Mouse (Mus musculus) heart, embryonic 14.5 days (tissue): ENCODE results near the gene Acss2. TPM values are rescaled to one million over a fixed set of nuclear protein-coding genes. Genes with fewer than 3 reads are reported as not detected.
A peak's percentile ranks its signal among the peaks of the same experiment; 100 is the strongest.

Source experiments
- ATAC-seq: fragments of 200-750 bp; cut with Nextera tagmentation; 2 replicates; pipeline ENCODE4 v1.8.0; 2017; ENCODE audit warnings: low read depth, moderate TSS enrichment; ENCODE audit not compliant: insufficient number of reproducible peaks, insufficient read depth, low FRiP score
- H3K27ac ChIP-seq, 2 experiments: fragments of 200-500 bp in 1 of 2; fragments of 300-500 bp in 1 of 2; sonication (generic) in 1 of 2; replicated peaks in 1 of 2; 2 replicates each; pipeline ENCODE4 v1.5.1; 2012 to 2014; ENCODE audit warnings: low read depth in 2 of 2, low read length in 2 of 2, control low read depth in 1 of 2, mild to moderate bottlenecking in 1 of 2, mixed read lengths in 1 of 2; ENCODE audit not compliant: control insufficient read depth in 1 of 2, insufficient read depth in 1 of 2
- H3K27me3 ChIP-seq: fragments of 300-500 bp; sonication (generic); 2 replicates; pipeline ENCODE4 v1.6.1; 2014; ENCODE audit warnings: mild to moderate bottlenecking, low read length, control low read depth; ENCODE audit not compliant: control insufficient read depth, insufficient read depth
- H3K36me3 ChIP-seq: fragments of 300-500 bp; sonication (generic); 2 replicates; pipeline ENCODE4 v1.6.1; 2014; ENCODE audit warnings: mild to moderate bottlenecking, control low read depth, low read length, mixed read lengths; ENCODE audit not compliant: control insufficient read depth, insufficient read depth
- H3K4me1 ChIP-seq, 2 experiments: fragments of 200-500 bp in 1 of 2; fragments of 300-500 bp in 1 of 2; sonication (generic) in 1 of 2; 2 replicates each; pipeline ENCODE4 v1.6.1; 2012 to 2014; ENCODE audit warnings: low read length in 2 of 2, control low read depth in 1 of 2, mixed read lengths in 1 of 2; ENCODE audit not compliant: control insufficient read depth in 2 of 2, insufficient read depth in 2 of 2
- H3K4me2 ChIP-seq: fragments of 300-500 bp; sonication (generic); 2 replicates; pipeline ENCODE4 v1.6.1; 2014; ENCODE audit warnings: mild to moderate bottlenecking, low read length
- H3K4me3 ChIP-seq, 2 experiments: fragments of 200-500 bp in 1 of 2; fragments of 300-500 bp in 1 of 2; sonication (generic) in 1 of 2; 2 replicates each; pipeline ENCODE4 v1.5.1; 2012 to 2014; ENCODE audit warnings: low read length in 2 of 2, mild to moderate bottlenecking in 2 of 2, control low read depth in 1 of 2, low read depth in 1 of 2, moderate library complexity in 1 of 2; ENCODE audit not compliant: control insufficient read depth in 1 of 2, insufficient read depth in 1 of 2
- H3K9ac ChIP-seq: fragments of 300-500 bp; sonication (generic); 2 replicates; pipeline ENCODE4 v1.6.1; 2014; ENCODE audit warnings: mild to moderate bottlenecking, low read length
- H3K9me3 ChIP-seq: fragments of 300-500 bp; sonication (generic); 2 replicates; pipeline ENCODE4 v1.6.1; 2016; ENCODE audit warnings: low read length, control low read depth; ENCODE audit not compliant: control insufficient read depth
- WGBS: fragments of 180-500 bp; shearing (Covaris S2); extraction: QIAGEN DNeasy Blood & Tissue Kit; methylation state at CpG from one replicate; pipeline ENCODE4 v1.1.7; 2014; 5-methylcytosine and 5-hydroxymethylcytosine counted together
- polyA plus RNA-seq: library from polyadenylated mRNA; unstranded; fragments of >200 nt; fragmentation: Nextera tagmentation; extraction: Ambion mirVana; gene quantifications from 2 replicates; pipeline ENCODE4 v1.2.1, GENCODE M21; 2014

Gene Acss2
- polyA plus RNA-seq, 1 experiment from 2014 or later = 19.8 TPM

DNA sequence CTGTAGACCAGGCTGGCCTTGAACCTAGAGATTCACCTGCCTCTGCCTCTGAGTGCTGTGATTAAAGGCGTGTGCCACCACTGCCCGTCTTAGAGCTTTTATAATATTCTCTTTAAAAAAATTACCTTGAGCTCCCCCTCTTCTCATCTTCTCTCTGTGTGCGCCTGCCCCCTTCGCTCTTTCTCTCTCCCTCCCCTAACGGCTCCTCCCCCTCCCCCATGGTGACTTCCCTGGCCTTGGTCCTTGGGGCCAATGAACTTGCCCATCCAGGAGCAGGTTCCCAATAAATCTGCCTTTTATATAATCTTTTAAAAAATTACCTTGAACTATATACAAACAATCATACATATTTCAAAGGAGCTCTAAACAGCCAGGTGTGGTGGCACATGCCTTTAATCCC, 65.2 kb downstream of the Acss2 start:
- Histone ChIP-seq H3K4me1 (no peaks in the 10 kb centered on the region), H3K4me3 (no peak overlapping the region), H3K9ac (no peak overlapping the region), H3K9me3 (no peaks in the 10 kb centered on the region), H3K27me3 (no peaks in the 10 kb centered on the region), H3K36me3 (peaks cover 6% of the 10 kb centered on the region), H3K4me2 (no peak overlapping the region), H3K27ac (no peak overlapping the region)
- WGBS = 77% methylated on average over 5 of the region's 5 CpGs
- ATAC-seq = no peak

DNA sequence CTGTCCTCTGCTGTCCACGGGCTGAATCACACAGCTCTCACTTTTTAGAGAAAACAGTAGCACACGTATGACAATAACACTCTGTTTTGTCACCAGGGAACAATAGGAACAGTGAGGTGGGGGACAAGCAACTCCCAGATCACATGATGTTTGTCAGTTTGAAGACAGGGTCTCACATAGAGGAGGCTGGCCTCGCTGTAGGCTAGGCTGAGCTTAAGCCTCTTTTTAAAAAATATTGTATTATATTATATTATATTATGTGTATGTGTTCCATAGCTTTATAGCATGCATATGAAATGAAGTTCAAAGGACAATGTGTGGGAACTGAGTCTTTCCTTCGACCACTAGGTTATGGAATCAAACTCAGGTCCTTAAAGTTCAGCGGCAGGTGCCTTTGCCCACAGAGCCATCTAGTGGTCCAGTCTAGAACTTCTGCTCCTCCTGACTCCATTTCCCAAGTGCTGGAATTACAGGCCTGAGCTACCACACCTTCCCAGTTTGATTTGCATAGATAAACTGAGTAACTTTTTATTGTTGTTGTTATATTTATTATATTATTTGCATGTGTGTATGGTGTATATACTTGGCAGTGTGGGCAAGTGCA, 66.3 kb downstream of the Acss2 start:
- Histone ChIP-seq H3K9me3 (no peaks in the 10 kb centered on the region), H3K9ac (no peak overlapping the region), H3K4me3 (no peak overlapping the region), H3K4me2 (no peak overlapping the region), H3K27me3 (no peaks in the 10 kb centered on the region), H3K36me3 (0 out of 2 replicates have a peak, but pooled peaks cover 3% of the 10 kb centered on the region), H3K4me1 (no peaks in the 10 kb centered on the region), H3K27ac (no peak overlapping the region)
- WGBS = 42% methylated on average over 5 of the region's 5 CpGs
- ATAC-seq = no peak

DNA sequence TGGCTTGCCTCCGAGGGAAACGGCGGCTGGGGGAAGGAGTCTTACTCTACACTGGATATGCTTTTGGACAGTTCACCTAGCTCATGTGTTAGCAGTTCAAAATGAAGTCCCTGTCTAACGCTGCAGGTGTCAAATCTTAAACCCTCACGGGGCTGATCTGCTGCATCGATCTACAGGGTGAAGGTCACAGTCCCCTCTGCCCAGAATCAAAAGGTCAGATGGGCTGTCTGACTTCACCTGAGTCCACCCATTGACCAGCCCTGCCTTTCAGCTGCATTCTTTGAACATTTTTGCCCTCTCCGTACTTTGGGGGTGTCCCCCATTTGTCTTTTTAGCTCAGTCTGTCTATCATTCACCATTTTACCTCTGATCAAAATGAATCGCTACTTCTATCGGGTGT, 67.3 kb downstream of the Acss2 start:
- ATAC-seq = no peak
- 84% methylated on average over 9 of the region's 9 CpGs for WGBS

DNA sequence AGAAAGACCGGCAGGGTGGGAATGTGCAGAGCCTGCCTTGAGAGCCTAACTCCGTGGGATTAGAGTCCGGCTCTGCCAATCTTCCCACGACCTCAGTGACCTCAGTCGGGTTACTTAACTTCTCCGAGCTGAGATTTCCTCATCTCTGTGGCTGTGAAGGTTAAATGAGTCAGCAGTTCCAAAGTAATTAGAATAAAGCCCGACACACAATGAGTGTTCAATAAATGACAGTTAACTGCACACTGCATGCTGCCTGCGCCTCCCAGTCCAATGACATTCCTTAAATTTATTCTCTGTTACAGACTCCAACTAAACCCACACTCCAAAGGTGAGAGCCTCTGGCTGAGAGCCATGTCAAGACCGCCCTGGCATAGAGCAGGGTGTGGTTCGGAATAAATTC, 67.7 kb downstream of the Acss2 start:
- Histone ChIP-seq H3K9ac (no peak overlapping the region; the same call in 1 of the 2 replicates), H3K27me3 (no peaks in the 10 kb centered on the region), H3K9me3 (no peaks in the 10 kb centered on the region), H3K4me3 (no peak overlapping the region), H3K27ac (no peak overlapping the region), H3K4me2 (no peak overlapping the region), H3K4me1 (no peaks in the 10 kb centered on the region), H3K36me3 (0 out of 2 replicates have a peak, but pooled peaks cover 3% of the 10 kb centered on the region)
- WGBS = 64% methylated on average over 10 of the region's 10 CpGs
- ATAC-seq = no peak

More for the DNA sequence above, 67.3 kb downstream of the Acss2 start:
- H3K27ac ChIP-seq = no peak overlapping the region
- H3K9me3 ChIP-seq = no peaks in the 10 kb centered on the region
- H3K27me3 ChIP-seq = no peaks in the 10 kb centered on the region
- H3K36me3 ChIP-seq = 0 out of 2 replicates have a peak, but pooled peaks cover 3% of the 10 kb centered on the region
- H3K4me1 ChIP-seq = no peaks in the 10 kb centered on the region
- no peak overlapping the region for H3K4me3 ChIP-seq
- H3K4me2 ChIP-seq = no peak overlapping the region
- H3K9ac ChIP-seq = no peak overlapping the region

DNA sequence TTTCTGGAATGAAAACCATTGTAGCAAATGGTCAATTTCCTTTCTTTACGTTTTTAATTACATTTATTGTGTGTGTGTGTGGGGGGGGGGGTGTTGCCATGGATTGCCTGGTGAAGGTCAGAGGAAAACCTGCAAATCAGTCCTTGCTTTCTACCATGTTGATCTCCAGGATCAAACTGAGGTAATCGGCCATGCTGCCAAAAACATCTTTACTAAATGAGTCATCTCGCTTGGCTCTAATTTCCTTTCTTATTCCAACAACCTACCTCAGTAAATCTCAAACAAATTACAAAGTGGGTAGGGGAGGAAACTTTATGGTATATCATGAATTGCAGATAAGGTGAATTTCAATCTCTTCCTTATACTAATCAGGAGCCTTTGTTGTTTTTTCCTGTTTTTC, 70.4 kb downstream of the Acss2 start:
- Histone ChIP-seq H3K4me1 (peaks cover 2 to 10% of the 10 kb centered on the region in 2 experiments; a peak in 1 of 4 replicates), H3K27ac (no peak overlapping the region), H3K9ac (no peak overlapping the region), H3K9me3 (no peaks in the 10 kb centered on the region), H3K4me3 (no peak overlapping the region), H3K4me2 (no peak overlapping the region), H3K27me3 (no peaks in the 10 kb centered on the region), H3K36me3 (no peaks in the 10 kb centered on the region)
- no peak for ATAC-seq
- 77% methylated on average over 3 of the region's 3 CpGs for WGBS

DNA sequence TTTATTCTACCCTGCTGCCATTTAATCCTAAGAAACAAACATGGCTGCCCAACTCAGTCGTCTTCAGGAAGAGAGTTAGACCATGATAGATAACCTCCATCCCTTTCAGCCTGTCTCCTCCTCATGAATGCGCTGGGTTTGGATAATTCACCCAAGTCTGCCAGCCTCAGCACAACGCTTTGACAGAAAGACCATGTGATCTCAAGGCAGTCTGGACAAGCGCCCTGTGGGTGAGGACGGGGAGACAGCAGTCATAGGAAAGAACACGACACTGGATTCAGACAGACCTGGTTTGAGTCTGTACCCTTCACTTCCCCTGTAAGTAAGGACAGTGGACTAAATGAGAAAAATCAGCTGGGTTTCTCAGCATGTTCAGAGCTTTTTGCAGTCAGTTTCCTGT, 71.8 kb downstream of the Acss2 start:
- no peak for ATAC-seq
- H3K27me3 ChIP-seq = no peaks in the 10 kb centered on the region
- H3K9me3 ChIP-seq = no peaks in the 10 kb centered on the region
- WGBS = 72% methylated on average over 6 of the region's 6 CpGs
- no peak overlapping the region for H3K4me2 ChIP-seq
- peaks cover 2 to 10% of the 10 kb centered on the region in 2 experiments; a peak in 1 of 4 replicates for H3K4me1 ChIP-seq
- no peak overlapping the region for H3K4me3 ChIP-seq
- no peak overlapping the region for H3K9ac ChIP-seq
- H3K27ac ChIP-seq = no peak overlapping the region
- H3K36me3 ChIP-seq = no peaks in the 10 kb centered on the region

DNA sequence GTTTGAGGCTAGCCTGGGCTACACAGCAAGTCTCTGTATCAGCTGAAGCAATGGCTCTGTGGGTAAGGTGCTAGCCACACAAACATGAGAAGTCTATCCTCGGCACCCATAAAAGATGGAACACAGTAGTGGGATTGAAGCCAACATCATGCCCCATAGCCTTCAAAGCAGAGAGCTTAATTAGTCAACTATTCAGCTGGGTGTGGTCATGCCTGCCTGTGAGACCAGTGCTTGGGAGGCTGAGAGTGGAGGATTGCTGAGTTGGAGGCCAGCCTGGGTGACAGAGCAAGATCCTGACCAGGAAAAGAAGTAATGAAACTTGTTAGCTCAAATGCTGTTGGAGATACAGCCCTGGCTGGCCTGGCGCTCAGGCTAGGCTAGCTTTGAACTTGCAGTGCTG, 73.1 kb downstream of the Acss2 start:
- H3K4me1 ChIP-seq = peaks cover 2 to 10% of the 10 kb centered on the region in 2 experiments; a peak in 1 of 4 replicates
- no peak overlapping the region for H3K4me2 ChIP-seq
- no peak overlapping the region for H3K27ac ChIP-seq
- no peaks in the 10 kb centered on the region for H3K36me3 ChIP-seq
- H3K9ac ChIP-seq = no peak overlapping the region
- H3K4me3 ChIP-seq = no peak overlapping the region
- no peak for ATAC-seq
- 88% methylated on average over 2 of the region's 2 CpGs for WGBS
- no peaks in the 10 kb centered on the region; the same call in 1 of the 2 replicates for H3K27me3 ChIP-seq
- no peaks in the 10 kb centered on the region for H3K9me3 ChIP-seq

DNA sequence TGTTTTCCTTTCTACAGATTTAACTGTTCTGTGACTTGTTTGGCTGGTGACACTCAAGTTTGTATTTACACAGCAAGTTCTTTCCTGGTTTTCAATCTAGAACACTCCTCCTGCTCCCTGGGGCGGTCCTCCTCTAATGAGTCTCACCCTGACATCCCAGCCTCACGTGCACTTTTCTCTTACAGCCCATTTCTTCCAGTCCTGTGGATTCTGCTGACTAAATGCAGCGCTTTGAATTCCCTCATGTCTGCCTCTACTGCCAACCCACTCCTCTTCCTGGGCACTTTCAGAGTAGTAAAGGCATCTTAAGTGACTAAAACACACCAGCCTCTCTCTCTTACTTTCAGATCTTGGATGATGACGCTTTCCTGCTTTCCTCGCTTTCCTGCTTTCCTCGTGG, 73.9 kb downstream of the Acss2 start:
- 5% methylated on average over 6 of the region's 6 CpGs for WGBS
- Histone ChIP-seq H3K4me2 (peak overlapping the region; percentile 77), H3K9ac (peak overlapping the region; percentile 85), H3K27me3 (no peaks in the 10 kb centered on the region; the same call in 1 of the 2 replicates), H3K9me3 (no peaks in the 10 kb centered on the region), H3K36me3 (no peaks in the 10 kb centered on the region), H3K4me1 (peaks cover 7 to 10% of the 10 kb centered on the region in 2 experiments; a peak in 2 of 4 replicates), H3K4me3 (peak overlapping the region; percentile 59 to 62), H3K27ac (peak overlapping the region; percentile 81 to 90)
- no peak for ATAC-seq
